Mouse (Mus musculus): Measurements from ENCODE around the gene Gm42688. TPM values are rescaled to one million over a fixed set of nuclear protein-coding genes. Genes with fewer than 3 reads are reported as not detected.

Gm42688 gene
- polyA plus RNA-seq, 1 experiment from 2014 or later, result 1.9 TPM

DNA sequence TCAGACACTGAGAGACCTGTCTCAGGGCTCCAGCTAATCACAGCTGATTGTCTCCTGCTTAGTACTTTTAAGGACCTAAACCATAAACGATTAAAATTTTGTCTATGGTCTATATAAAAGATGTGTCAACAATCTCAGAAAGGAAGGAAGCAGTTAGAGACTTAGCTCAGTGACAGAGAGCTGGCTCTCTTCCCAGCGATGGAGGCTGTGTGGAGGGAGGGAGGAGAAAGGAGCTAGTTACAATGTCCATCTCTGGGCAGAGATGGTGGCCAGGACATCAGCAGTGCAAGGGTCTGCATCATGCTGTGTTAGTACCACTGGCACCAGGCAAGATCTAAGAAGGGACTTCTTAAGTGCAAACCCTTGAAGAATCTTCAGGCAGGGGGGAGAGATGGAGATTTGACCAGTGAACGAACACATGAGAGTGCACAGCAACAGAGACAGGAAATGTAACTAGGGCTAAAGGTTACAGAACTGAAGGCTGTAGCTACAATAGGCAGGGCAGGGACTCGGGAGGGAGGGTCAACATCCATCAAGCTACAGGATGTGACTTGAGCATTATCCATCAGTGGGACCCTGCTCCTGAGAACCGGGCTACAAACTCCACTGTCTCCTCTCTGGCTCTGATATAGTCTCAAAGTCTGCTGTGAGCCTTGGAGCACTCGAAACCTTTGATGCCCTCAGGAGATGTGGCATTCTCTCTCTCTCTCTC is 8.8 kb upstream of the Gm42688 start:
- H3K4me1 ChIP-seq, result peaks cover 10% of the 10 kb centered on the region
- H3K27me3 ChIP-seq (ENCODE audit: poor library complexity, severe bottlenecking), result peaks cover 68% of the 10 kb centered on the region
- no peaks in the 10 kb centered on the region for H3K9me3 ChIP-seq
- no peak for DNase-seq (ENCODE audit: extremely low spot score, low spot score)
- H3K27ac ChIP-seq, result no peak overlapping the region
- no peaks in the 10 kb centered on the region for H3K36me3 ChIP-seq (replicated peaks)
- 52% methylated on average over 6 of the region's 6 CpGs for WGBS
- H3K4me3 ChIP-seq, result no peak overlapping the region

DNA sequence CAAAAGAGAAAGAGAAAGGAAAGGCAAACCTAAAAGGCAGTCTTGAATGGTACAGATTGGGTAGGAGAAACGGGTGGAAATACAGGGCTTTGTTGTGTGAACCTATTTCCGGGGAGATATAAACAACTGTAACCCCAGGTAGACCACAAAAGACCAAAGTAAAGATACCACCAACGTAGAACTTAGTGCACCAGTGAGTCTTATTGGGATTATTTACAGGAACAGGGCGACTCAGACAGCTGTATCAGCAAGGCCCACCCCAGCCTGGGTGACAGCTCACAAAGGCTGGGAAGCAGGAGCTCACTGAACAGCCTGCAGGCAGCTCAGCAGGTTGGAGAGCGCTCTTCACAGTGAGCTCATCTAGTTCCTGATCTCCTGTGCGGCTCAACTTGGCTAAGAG is 5.4 kb upstream of the Gm42688 start:
- Histone ChIP-seq H3K4me1 (peaks cover 3% of the 10 kb centered on the region; the same call in 1 of the 2 replicates), H3K4me3 (no peak overlapping the region), H3K27me3 (ENCODE audit: poor library complexity, severe bottlenecking) (peaks cover 49% of the 10 kb centered on the region), H3K9me3 (no peaks in the 10 kb centered on the region), H3K36me3 (replicated peaks) (no peaks in the 10 kb centered on the region), H3K27ac (no peak overlapping the region)
- WGBS, result 48% methylated on average over 6 of the region's 6 CpGs
- DNase-seq (ENCODE audit: extremely low spot score, low spot score), result no peak

DNA sequence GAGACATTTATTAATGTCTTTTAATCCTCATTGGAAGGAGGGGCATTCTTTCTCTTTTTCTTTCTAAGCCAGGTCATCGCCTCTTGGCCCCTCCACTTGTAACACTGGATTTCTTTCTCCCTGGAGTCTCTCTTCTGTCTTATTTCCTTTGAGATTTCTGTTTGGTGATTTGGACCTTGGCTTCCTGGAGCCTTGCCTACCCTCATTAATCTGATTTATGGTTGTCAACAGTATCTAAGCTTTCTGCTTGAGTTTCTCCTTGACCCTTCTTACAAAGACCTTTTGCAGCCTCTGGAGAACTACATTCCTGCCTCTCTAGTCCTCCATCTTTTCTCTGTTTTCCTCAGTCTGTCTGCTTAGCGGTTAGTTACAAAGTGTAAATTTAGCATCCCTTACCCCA is 3.0 kb upstream of the Gm42688 start:
- Histone ChIP-seq H3K27me3 (ENCODE audit: poor library complexity, severe bottlenecking) (peaks cover 42% of the 10 kb centered on the region), H3K9me3 (no peaks in the 10 kb centered on the region), H3K36me3 (replicated peaks) (no peaks in the 10 kb centered on the region), H3K4me1 (peaks cover 26% of the 10 kb centered on the region), H3K4me3 (no peak overlapping the region), H3K27ac (no peak overlapping the region)
- no peak for DNase-seq (ENCODE audit: extremely low spot score, low spot score)
- WGBS, result 76% methylated on average over 2 of the region's 2 CpGs

DNA sequence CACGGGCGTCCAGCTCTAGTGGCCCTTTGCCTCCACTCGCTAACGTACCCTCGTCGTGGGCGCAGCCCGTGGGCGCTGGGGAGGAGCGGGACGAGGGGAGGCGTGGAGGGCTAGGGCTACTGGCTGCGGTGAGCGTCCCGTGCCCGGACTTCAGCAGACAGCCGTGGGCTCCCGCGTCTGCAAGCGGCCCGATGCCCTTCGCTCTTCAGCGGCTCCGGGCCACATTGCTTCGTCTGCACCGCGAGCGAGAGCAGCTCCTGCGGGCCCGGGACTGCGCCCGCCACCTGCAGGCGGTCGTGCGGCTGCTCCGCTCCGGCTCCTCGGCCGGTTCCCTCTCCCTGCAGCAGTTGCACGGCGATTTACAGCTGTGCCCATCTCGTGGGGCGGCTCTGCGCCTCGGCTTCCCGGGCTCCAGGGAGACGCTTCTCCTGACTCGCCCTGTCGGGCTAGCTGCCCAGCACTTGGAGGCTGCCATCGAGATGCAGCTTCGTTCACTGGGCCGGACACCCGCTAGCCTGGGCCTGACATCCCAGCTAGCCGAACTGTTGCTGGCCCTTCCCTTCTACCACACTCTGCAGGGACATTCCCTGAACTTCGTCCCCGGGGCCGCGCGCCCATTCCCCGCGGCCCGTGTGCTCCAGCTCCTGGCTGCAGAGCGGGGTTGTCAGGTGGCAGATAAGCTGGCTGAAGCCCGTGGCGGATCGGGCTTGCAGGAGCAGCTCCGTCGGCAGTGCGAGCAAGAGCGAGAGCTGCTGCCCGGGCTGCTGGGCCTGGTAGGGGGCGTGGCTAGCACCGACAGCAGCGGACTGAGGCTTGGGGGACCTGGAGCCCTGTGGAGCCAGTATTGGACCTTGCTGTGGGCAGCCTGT is 505 bp downstream of the Gm42688 start:
- under 1% methylated on average over 74 of the region's 74 CpGs for WGBS
- peak overlapping the region; percentile 89 for H3K27ac ChIP-seq
- peaks cover 28% of the 10 kb centered on the region for H3K27me3 ChIP-seq (ENCODE audit: poor library complexity, severe bottlenecking)
- H3K4me3 ChIP-seq, result peak overlapping the region; percentile 84
- peak; percentile 79 for DNase-seq (ENCODE audit: extremely low spot score, low spot score)
- H3K4me1 ChIP-seq, result peaks cover 27% of the 10 kb centered on the region
- H3K36me3 ChIP-seq (replicated peaks), result peaks cover 4% of the 10 kb centered on the region; the same call in 1 of the 2 replicates
- H3K9me3 ChIP-seq, result no peaks in the 10 kb centered on the region

DNA sequence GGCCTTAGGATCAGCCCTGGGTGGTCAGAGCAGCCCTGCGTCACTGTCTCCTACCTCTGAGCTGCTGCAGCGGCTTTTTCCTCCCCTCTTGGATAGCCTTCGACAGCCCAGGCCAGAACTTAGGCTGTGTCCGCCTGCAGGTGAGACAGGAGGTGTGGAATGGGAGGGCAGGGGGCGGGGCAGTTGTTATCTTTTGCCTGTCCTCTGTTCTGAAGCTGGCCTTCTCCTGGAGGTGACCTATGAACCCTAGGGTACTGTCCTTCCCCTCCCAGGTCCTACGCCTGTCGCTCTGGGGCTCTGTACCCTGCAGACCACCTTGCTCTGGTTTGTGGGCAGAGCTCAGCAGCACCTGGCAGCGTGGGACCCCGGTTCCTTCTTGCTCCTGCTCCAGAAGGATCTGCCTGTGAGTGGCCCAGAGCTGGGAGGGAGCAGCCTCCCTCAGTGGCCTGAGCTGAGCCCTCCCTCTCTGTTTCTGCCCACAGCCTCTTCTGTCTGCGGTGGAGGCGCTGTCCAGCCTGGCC is 1.8 kb downstream of the Gm42688 start:
- peaks cover 36% of the 10 kb centered on the region for H3K4me1 ChIP-seq
- no peaks in the 10 kb centered on the region for H3K9me3 ChIP-seq
- H3K27ac ChIP-seq, result no peak overlapping the region
- H3K4me3 ChIP-seq, result peak overlapping the region; percentile 84
- peaks cover 9% of the 10 kb centered on the region for H3K36me3 ChIP-seq (replicated peaks)
- no peak for DNase-seq (ENCODE audit: extremely low spot score, low spot score)
- WGBS, result 34% methylated on average over 11 of the region's 11 CpGs
- H3K27me3 ChIP-seq (ENCODE audit: poor library complexity, severe bottlenecking), result peaks cover 28% of the 10 kb centered on the region

DNA sequence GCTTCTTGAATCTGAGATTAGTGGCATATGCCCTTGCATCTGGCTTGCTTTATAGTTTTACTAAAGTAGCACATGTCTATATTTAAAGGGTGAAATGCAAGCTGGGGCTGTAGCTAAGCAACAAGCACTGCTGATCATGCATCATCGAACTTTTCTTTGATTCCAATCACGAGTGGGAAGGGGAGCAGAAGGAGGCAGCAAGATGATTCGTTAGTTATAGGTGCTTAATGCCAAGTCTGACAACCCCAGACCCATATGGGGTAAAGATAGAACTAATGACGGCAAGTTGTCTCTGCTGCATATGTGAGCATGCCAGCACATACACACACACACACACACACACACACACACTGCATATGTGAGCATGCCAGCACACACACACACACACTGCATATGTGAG is 2.7 kb downstream of the Gm42688 start:
- 80% methylated on average over 4 of the region's 4 CpGs for WGBS
- Histone ChIP-seq H3K27ac (no peak overlapping the region), H3K4me3 (no peak overlapping the region), H3K4me1 (peaks cover 43% of the 10 kb centered on the region), H3K9me3 (no peaks in the 10 kb centered on the region), H3K27me3 (ENCODE audit: poor library complexity, severe bottlenecking) (peaks cover 28% of the 10 kb centered on the region), H3K36me3 (replicated peaks) (peaks cover 9% of the 10 kb centered on the region)
- DNase-seq (ENCODE audit: extremely low spot score, low spot score), result no peak

DNA sequence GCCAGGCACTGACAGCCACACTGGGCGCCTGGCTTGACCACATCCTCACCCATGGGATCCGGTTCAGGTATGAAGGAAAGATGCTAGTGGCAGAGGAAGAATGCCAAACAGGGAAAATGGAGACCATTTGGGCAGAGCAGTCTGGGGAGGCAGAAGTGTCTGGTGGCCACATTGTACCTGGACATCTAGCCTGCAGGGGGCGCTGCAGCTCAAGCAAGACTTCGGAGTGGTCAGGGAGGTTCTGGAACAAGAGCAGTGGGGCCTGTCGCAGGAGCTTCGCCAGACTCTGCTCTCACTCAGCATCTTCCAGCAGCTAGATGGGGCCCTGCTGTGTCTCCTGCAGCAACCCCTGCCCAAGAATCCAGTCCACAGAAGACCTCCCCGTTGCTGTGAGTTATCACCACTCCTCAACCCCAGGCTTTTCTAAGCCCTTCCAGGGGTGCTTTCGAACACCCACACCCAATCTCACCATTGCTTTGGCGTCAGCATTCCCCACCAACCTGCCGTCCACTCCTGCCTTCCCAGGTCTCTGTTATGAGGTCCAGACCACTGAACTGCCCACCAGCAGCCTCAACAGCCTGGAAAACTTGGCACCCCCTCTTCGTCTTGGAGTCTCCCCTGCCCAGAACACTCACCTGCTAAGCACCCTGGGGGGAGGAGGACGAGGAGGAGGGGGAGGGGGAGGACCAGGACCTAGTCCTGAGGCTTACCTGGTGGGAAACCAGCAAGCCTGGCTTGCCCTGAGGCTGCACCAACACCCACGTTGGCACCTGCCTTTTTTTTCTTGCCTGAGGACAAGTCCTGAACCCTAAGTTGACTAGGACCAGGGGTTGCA is 6.4 kb downstream of the Gm42688 start:
- Histone ChIP-seq H3K4me3 (peak overlapping the region; percentile 94), H3K27ac (peak overlapping the region; percentile 94), H3K36me3 (replicated peaks) (peaks cover 22% of the 10 kb centered on the region), H3K27me3 (ENCODE audit: poor library complexity, severe bottlenecking) (peaks cover 8% of the 10 kb centered on the region), H3K9me3 (no peaks in the 10 kb centered on the region), H3K4me1 (peaks cover 37% of the 10 kb centered on the region)
- 31% methylated on average over 13 of the region's 13 CpGs for WGBS
- peak; percentile 84 for DNase-seq (ENCODE audit: extremely low spot score, low spot score)

DNA sequence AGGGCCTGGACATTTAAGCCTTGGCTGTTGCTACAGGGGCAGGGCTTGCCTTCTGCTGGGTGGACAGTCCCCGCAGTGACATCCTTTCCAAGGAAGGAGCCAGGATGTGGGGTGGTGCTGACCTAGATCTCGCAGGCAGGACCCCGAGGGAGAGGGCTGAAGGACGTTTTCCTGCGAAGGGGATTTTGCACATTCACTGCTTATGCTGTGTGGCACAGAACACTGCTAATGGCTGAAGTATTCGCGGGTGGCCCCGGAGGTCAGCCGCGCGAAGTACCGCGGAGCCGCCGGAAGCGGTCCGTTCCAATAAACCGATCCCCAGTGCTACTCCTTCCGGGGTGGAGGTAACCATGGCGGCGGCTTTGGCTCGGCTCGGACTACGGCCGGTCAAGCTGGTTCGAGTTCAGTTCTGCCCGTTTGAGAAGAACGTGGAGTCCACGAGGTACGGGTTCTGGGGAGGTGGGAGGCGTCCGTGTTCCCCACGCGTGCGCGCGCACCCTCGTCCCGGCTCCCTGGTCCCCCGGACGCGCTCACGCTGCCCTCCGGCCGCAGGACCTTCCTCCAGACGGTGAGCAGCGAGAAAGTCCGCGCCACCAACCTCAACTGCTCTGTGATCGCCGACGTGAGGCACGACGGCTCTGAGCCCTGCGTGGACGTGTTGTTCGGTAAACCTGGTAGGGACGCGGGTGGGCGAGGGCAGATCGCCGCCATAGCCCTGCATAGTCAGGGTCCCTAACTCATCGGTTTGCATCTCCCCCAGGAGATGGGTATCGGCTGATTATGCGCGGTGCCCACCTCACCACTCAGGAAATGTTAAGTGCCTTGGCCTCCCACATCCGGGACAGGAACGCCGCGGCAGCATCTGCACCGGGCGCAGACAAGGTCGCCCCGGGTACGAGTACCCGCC is 7.6 kb downstream of the Gm42688 start, which contains the start of gene Mrpl53:
Gene Mrpl53, plus strand, starts transcription at position 279 of the 907 bp plus-strand sequence.
- peaks cover 30% of the 10 kb centered on the region for H3K4me1 ChIP-seq
- no peaks in the 10 kb centered on the region for H3K9me3 ChIP-seq
- WGBS, result under 1% methylated on average over 76 of the region's 76 CpGs
- peaks cover 22% of the 10 kb centered on the region for H3K36me3 ChIP-seq (replicated peaks)
- H3K27ac ChIP-seq, result peak within 1 kb of the TSS; percentile 94
- peak; percentile 84 for DNase-seq (ENCODE audit: extremely low spot score, low spot score)
- H3K27me3 ChIP-seq (ENCODE audit: poor library complexity, severe bottlenecking), result no peaks in the 10 kb centered on the region; the same call in 1 of the 2 replicates
- H3K4me3 ChIP-seq, result peak within 1 kb of the TSS; percentile 94

DNA sequence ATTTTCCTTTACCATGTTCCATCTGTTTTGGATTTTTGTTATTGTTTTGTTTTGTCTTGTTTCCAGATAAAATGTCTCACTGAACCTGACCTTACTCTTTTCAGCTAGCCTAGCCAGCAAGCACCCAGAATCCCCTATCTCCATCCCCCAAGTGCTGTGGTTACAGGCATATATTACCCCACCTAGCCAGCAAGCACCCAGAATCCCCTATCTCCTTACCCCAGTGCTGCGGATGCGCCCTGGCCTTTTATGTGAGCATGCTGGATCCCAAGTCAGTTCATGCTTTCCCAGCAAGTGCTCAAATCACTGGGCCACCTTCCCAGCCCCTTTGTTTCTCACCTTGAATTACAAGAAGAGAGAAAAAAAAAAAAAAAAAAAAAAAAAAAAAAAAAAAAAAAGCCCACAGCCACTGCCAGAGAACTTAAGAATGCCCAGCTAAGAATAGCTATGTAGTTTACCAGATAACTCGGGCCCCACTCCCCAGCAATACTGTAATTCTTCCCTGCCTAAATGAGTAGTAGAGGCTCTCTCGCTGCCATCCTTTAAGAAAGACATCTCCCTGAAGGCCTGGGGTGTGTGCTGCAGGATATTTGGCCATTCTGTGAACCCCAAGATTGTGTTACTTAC is 10.2 kb downstream of the Gm42688 start:
- WGBS, result 95% methylated on average over 4 of the region's 4 CpGs
- Histone ChIP-seq H3K9me3 (no peaks in the 10 kb centered on the region), H3K27ac (no peak overlapping the region), H3K36me3 (replicated peaks) (peaks cover 19% of the 10 kb centered on the region), H3K4me1 (peaks cover 52% of the 10 kb centered on the region), H3K4me3 (no peak overlapping the region), H3K27me3 (ENCODE audit: poor library complexity, severe bottlenecking) (no peaks in the 10 kb centered on the region)
- DNase-seq (ENCODE audit: extremely low spot score, low spot score), result no peak

DNA sequence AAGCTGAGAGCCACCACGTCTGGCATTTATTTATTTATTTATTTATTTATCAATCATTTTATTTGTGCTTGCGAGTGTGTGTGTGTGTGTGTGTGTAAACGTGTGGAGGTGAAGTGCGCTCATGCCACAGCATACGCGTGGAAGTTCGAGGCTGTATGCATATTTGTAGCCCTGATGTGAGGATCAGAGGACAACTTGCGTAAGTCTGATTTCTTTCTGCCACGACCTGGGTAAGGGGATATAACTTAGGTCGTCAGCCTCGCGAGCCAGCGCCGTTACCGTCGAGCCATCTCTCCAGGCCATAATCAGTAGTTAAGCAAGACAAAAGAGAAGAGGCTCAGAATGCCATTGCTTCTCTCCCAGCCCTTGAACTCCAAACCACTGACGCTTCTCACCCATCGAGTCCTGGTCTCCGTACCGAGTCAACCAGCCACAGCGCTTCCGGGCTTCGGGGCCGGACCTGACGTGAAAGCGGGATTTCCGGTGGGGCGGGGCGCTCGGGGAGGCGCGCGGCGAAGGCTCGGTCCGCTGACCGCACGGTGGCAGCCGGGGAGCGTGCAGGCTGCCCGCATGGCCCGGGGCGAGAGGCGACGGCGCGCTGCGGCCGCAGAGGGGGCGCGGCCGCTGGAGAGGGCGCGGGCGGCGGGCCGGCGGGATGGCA is 13.7 kb downstream of the Gm42688 start, which contains the start of gene Mogs:
Gene Mogs, plus strand, starts transcription at position 486 of the 661 bp plus-strand sequence.
- H3K4me3 ChIP-seq, result peak within 1 kb of the TSS; percentile 91
- DNase-seq (ENCODE audit: extremely low spot score, low spot score), result peak; percentile 93
- no peaks in the 10 kb centered on the region for H3K27me3 ChIP-seq (ENCODE audit: poor library complexity, severe bottlenecking)
- H3K27ac ChIP-seq, result peak within 1 kb of the TSS; percentile 91
- H3K36me3 ChIP-seq (replicated peaks), result peaks cover 49% of the 10 kb centered on the region
- WGBS, result 2% methylated on average over 57 of the region's 58 CpGs
- H3K4me1 ChIP-seq, result peaks cover 56% of the 10 kb centered on the region
- H3K9me3 ChIP-seq, result no peaks in the 10 kb centered on the region
